Mouse (Mus musculus) CH12.LX (cell line): ENCODE results near the gene Golt1b. TPM values are rescaled to one million over a fixed set of nuclear protein-coding genes. Genes with fewer than 3 reads are reported as not detected.
"Not testable (repeated sequence)": the region's sequence is repeated elsewhere in the genome, so short reads cannot be mapped to it uniquely, and the experiment has no call there.

Experiments used
- DNase-seq: peaks from one replicate; pipeline ENCODE4 v3.0.0-alpha.2; 2013; ENCODE audit errors: extremely low read depth
- H3K27ac ChIP-seq: 2 replicates; pipeline ENCODE4 v1.5.1; 2012; ENCODE audit warnings: low read depth, mild to moderate bottlenecking, control low read depth, moderate library complexity; ENCODE audit not compliant: insufficient read depth
- H3K27me3 ChIP-seq: replicated peaks from 2 replicates; pipeline ENCODE3; 2012; ENCODE audit warnings: inconsistent platforms
- H3K36me3 ChIP-seq, 2 experiments: replicated peaks in 1 of 2; 2 replicates each; pipeline versions ENCODE3 to v1.6.1; 2012; ENCODE audit warnings: inconsistent platforms in 1 of 2, low read length in 1 of 2, mild to moderate bottlenecking in 1 of 2, mixed read lengths in 1 of 2, moderate library complexity in 1 of 2; ENCODE audit not compliant: control insufficient read depth in 1 of 2, insufficient read depth in 1 of 2
- H3K4me1 ChIP-seq, 2 experiments: 2 replicates each; pipeline ENCODE4 v1.6.1; 2012; ENCODE audit warnings: inconsistent platforms in 1 of 2, moderate library complexity in 1 of 2; ENCODE audit not compliant: insufficient read depth in 2 of 2, control insufficient read depth in 1 of 2
- H3K4me2 ChIP-seq: 2 replicates; pipeline ENCODE4 v1.6.1; 2012; ENCODE audit warnings: low read depth, mild to moderate bottlenecking, control low read depth; ENCODE audit not compliant: poor library complexity, insufficient read depth, severe bottlenecking
- H3K4me3 ChIP-seq, 3 experiments: fragments of 150-350 bp in 1 of 3; sonication (generic) in 1 of 3; replicated peaks in 1 of 3; 2 replicates each; pipeline versions ENCODE3 to v1.5.1; 2011 to 2012; ENCODE audit warnings: low read depth in 2 of 3, low read length in 2 of 3, mild to moderate bottlenecking in 2 of 3, moderate library complexity in 2 of 3, control low read depth in 1 of 3, improper control_type of control experiment in 1 of 3, inconsistent platforms in 1 of 3, mixed read lengths in 1 of 3; ENCODE audit not compliant: poor library complexity in 1 of 3
- H3K79me2 ChIP-seq: replicated peaks from 2 replicates; pipeline ENCODE4 v1.6.1; 2012; ENCODE audit warnings: mild to moderate bottlenecking, moderate library complexity; ENCODE audit not compliant: control insufficient read depth, poor library complexity, insufficient read depth, severe bottlenecking; ENCODE audit errors: extremely low read depth
- H3K9ac ChIP-seq: 2 replicates; pipeline ENCODE4 v1.6.1; 2012; ENCODE audit warnings: low read depth, mild to moderate bottlenecking, control low read depth, moderate library complexity; ENCODE audit not compliant: insufficient read depth
- H3K9me3 ChIP-seq: replicated peaks from 2 replicates; pipeline ENCODE3; 2012; ENCODE audit warnings: low read length, inconsistent platforms, mixed read lengths
- BHLHE40 ChIP-seq: IDR thresholded peaks from 2 replicates; pipeline ENCODE4 v1.6.1; 2011; ENCODE audit warnings: mild to moderate bottlenecking, low read depth, low read length, improper control_type of control experiment
- CHD1 ChIP-seq: IDR thresholded peaks from 2 replicates; pipeline ENCODE4 v1.6.1; 2012; ENCODE audit warnings: low read depth, low read length, improper control_type of control experiment, inconsistent platforms
- CHD2 ChIP-seq: IDR thresholded peaks from 2 replicates; pipeline ENCODE4 v1.6.1; 2011; ENCODE audit warnings: low read length, improper control_type of control experiment
- E2F4 ChIP-seq: IDR thresholded peaks from 2 replicates; pipeline ENCODE4 v1.6.1; 2011; ENCODE audit warnings: low read depth, low read length, improper control_type of control experiment; ENCODE audit not compliant: insufficient replicate concordance
- ETS1 ChIP-seq: conservative IDR thresholded peaks from 2 replicates; pipeline ENCODE4 v1.6.1; 2012; ENCODE audit warnings: low read depth, mild to moderate bottlenecking, inconsistent platforms, low read length, improper control_type of control experiment, moderate library complexity
- GABPA ChIP-seq: IDR thresholded peaks from 2 replicates; pipeline ENCODE4 v1.6.1; 2012; ENCODE audit warnings: low read depth, low read length, improper control_type of control experiment, inconsistent platforms; ENCODE audit not compliant: insufficient replicate concordance
- JUN ChIP-seq: IDR thresholded peaks from 2 replicates; pipeline ENCODE4 v1.6.1; 2011; ENCODE audit warnings: low read depth, mild to moderate bottlenecking, low read length, improper control_type of control experiment, moderate library complexity; ENCODE audit not compliant: insufficient read depth
- MXI1 ChIP-seq: IDR thresholded peaks from 2 replicates; pipeline ENCODE4 v1.6.1; 2011; ENCODE audit warnings: mild to moderate bottlenecking, low read depth, low read length, improper control_type of control experiment
- NELFE ChIP-seq: IDR thresholded peaks from 2 replicates; pipeline ENCODE4 v1.6.1; 2011; ENCODE audit warnings: low read depth, low read length, improper control_type of control experiment
- PAX5 ChIP-seq: IDR thresholded peaks from 2 replicates; pipeline ENCODE4 v1.6.1; 2012; ENCODE audit warnings: low read length, inconsistent platforms, mixed read lengths
- POLR2AphosphoS2 ChIP-seq: IDR thresholded peaks from 2 replicates; pipeline ENCODE4 v1.6.1; 2011; ENCODE audit warnings: low read depth, low read length, improper control_type of control experiment
- SIN3A ChIP-seq: IDR thresholded peaks from 2 replicates; pipeline ENCODE4 v1.6.1; 2012; ENCODE audit warnings: low read length, improper control_type of control experiment, inconsistent platforms
- TBP ChIP-seq: conservative IDR thresholded peaks from 2 replicates; pipeline ENCODE4 v1.6.1; 2011; ENCODE audit warnings: low read depth, low read length, improper control_type of control experiment
- TCF12 ChIP-seq: IDR thresholded peaks from 2 replicates; pipeline ENCODE4 v1.6.1; 2014; ENCODE audit warnings: low read depth, mild to moderate bottlenecking, inconsistent platforms, low read length, improper control_type of control experiment
- ZKSCAN1 ChIP-seq: IDR thresholded peaks from 2 replicates; pipeline ENCODE4 v1.6.1; 2012; ENCODE audit warnings: low read depth, inconsistent platforms, low read length, improper control_type of control experiment, borderline replicate concordance
- ZMIZ1 ChIP-seq: IDR thresholded peaks from 2 replicates; pipeline ENCODE4 v1.6.1; 2012; ENCODE audit warnings: low read depth, mild to moderate bottlenecking, inconsistent platforms, low read length, improper control_type of control experiment
- ZNF384 ChIP-seq: IDR thresholded peaks from 2 replicates; pipeline ENCODE4 v1.6.1; 2012; ENCODE audit warnings: low read depth, low read length, improper control_type of control experiment, inconsistent platforms
- dilution Hi-C: fragments of 300-500 bp; cut with MboI; formaldehyde crosslinking; loops from 2 replicates; pipeline ENCODE4 v1.14.3; 2020; ENCODE audit warnings: low sequenced_read_pairs; ENCODE audit not compliant: extremely low pct_unique_long_range_greater_than_20kb, extremely low pct_ligation_motif_present
- in situ Hi-C: fragments of 300-500 bp; cut with MboI; formaldehyde crosslinking; loops from 3 replicates; pipeline ENCODE4 v1.14.3; 2019; ENCODE audit warnings: low sequenced_read_pairs, low pct_ligation_motif_present, low pct_unique_long_range_greater_than_20kb, mixed read lengths
- polyA plus RNA-seq: library from polyadenylated mRNA; unstranded; fragments of >175 nt; gene quantifications from 2 replicates; pipeline ENCODE4 v1.2.1, GENCODE M21; 2012; ENCODE audit warnings: low read depth; ENCODE audit not compliant: insufficient read length
- total RNA-seq, 2 experiments: library from RNA; depleted of rRNA; stranded (reverse); fragments of 300-350 nt in 1 of 2; fragments of >200 nt in 1 of 2; gene quantifications; 2 replicates each; pipeline ENCODE4 v1.2.3; 2012 to 2014

Golt1b gene
- total and polyA plus RNA-seq, 3 experiments: 28.3 to 71.8 (median 51.5) TPM

DNA sequence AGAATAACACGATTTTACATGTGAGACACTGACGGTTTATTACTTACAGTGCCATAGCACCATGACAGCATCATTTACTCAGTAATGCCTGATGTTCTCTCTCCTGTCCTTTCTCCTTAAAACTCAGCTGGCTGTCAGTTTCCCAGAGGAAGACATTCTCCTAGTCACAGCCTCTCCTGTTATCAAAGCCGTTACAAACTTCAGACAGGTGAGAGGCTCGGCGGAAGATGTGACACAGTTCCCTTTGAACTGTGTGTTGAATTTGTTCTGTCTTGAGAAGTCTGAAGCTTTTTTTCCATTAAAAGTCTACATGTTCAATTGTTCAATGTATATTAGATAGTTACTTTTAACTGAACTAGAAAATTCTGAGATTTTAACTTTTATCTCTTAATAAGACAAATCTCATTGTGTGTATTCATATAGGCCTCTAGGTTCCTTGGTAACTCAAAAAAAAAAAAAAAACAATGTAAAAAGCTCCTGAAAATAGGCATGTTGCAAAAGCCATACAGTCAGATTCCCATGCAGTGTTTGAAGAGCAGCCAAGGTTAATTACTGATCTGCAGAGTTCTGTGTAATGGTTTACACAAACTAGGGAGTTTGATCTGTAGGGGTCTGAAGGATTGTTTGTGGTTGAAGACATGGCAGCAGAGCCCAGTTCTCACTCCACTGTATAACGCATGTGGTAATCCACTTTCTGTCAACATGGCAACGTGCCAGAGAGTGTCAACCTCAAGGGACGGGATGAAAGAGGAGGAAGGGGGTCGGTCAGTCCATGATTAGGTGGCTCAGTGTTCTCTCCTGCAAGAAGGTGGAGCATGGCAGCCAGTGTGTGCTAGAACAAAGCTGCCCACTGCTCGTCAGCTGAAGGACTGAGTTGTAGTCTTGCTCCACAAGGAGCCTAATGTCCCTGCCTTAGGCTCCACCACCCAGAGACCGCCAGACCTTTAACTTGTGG is 39.3 kb upstream of the Golt1b start:
- Histone ChIP-seq H3K36me3 (peaks cover 32 to 48% of the 10 kb centered on the region in 2 experiments), H3K9me3 (no peaks in the 10 kb centered on the region), H3K4me3 (no peak overlapping the region), H3K9ac (no peak overlapping the region), H3K4me1 (peaks cover 4 to 17% of the 10 kb centered on the region in 2 experiments), H3K79me2 (no peaks in the 10 kb centered on the region), H3K27me3 (no peaks in the 10 kb centered on the region), H3K27ac (no peak overlapping the region)
- no peak for DNase-seq
- dilution Hi-C loops: no loop called here
- TF ChIP-seq ZNF384 (no peak), CHD1 (no peak), MXI1 (no peak), GABPA (no peak), E2F4 (no peak), PAX5 (no peak), ETS1 (no peak), NELFE (no peak), BHLHE40 (no peak), SIN3A (no peak), ZKSCAN1 (no peak), JUN (no peak), TCF12 (no peak), CHD2 (no peak), ZMIZ1 (no peak), TBP (no peak), POLR2AphosphoS2 (no peak)
- TF ChIP-seq, all 38 proteins: peak for 0
- in situ Hi-C loops: loop anchor here (25.0 kb wide), 1 partner anchor 165 kb away; the partner anchor contains the start of gene Ldhb
- no peak overlapping the region for H3K4me2 ChIP-seq

DNA sequence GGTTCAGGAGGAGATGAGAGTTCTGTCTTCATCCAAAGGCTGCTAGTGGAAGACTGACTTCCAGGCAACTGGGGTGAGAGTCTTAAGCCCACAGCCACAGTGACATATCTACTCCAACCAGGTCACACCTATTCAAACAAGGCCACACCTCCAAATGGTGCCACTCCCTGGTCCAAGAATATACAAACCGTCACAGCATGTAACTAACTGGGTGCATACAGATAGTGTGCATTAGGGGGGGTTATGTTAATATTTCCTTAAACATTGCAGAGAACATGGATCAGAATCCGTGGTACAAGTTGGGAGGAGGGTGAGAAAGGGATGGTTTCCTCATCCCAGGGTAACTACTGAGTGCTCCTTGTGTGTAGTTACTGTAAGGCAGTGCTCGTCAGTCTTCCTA is 34.9 kb upstream of the Golt1b start:
- H3K79me2 ChIP-seq, H3K4me1 ChIP-seq, in situ Hi-C loops, DNase-seq, H3K9ac ChIP-seq, H3K4me3 ChIP-seq, H3K4me2 ChIP-seq, dilution Hi-C loops, H3K27me3 ChIP-seq, H3K9me3 ChIP-seq, H3K27ac ChIP-seq: not testable (repeated sequence)
- peaks cover 50 to 80% of the 10 kb centered on the region in 2 experiments for H3K36me3 ChIP-seq
